Mouse (Mus musculus): Measurements from ENCODE around the gene Zmym3. TPM values are rescaled to one million over a fixed set of nuclear protein-coding genes. Genes with fewer than 3 reads are reported as not detected.

The Zmym3 gene
- polyA plus RNA-seq (2015; fragmentation: Nextera tagmentation; extraction: Ambion mirVana) = 30.6 and 33.0 TPM in 2 replicates

GRCm38 (mm10) chrX:101420700-101421095 is at the start of gene Zmym3:
Zmym3 (minus strand) TSS chrX:101420849.
- Histone ChIP-seq H3K36me3 (no peaks in the 10 kb centered on the region), H3K9me3 (replicated peaks) (no peaks in the 10 kb centered on the region), H3K27me3 (no peaks in the 10 kb centered on the region), H3K4me2 (replicated peaks) (peak within 1 kb of the TSS; percentile 57), H3K4me3 (replicated peaks) (peak within 1 kb of the TSS; percentile 60), H3K27ac (replicated peaks) (peak within 1 kb of the TSS; percentile 74), H3K9ac (no peak within 1 kb of the TSS), H3K4me1 (peaks cover 11% of the 10 kb centered on the region)
- 30% methylated on average over 4 of the region's 4 CpGs for WGBS
- no peak for ATAC-seq (ENCODE audit: insufficient number of reproducible peaks, low FRiP score, low TSS enrichment, low read depth)

- no peaks in the 10 kb centered on the region for H3K4me1 ChIP-seq
- H3K9ac ChIP-seq = no peak overlapping the region
- no peak overlapping the region for H3K27ac ChIP-seq (replicated peaks)
- H3K36me3 ChIP-seq = peaks cover 16% of the 10 kb centered on the region; the same call in 1 of the 2 replicates
- no peak overlapping the region for H3K4me3 ChIP-seq (replicated peaks)
- 72% methylated on average over 3 of the region's 3 CpGs for WGBS
- no peak overlapping the region for H3K4me2 ChIP-seq (replicated peaks)
- no peaks in the 10 kb centered on the region for H3K9me3 ChIP-seq (replicated peaks)
- no peak for ATAC-seq (ENCODE audit: insufficient number of reproducible peaks, low FRiP score, low TSS enrichment, low read depth)
- no peaks in the 10 kb centered on the region; the same call in 1 of the 2 replicates for H3K27me3 ChIP-seq
Observed at GRCm38 (mm10) chrX:101451591-101451990, 30.9 kb upstream of the Zmym3 start.

GRCm38 (mm10) chrX:101451147-101451546 is 30.5 kb upstream of the Zmym3 start:
- no peaks in the 10 kb centered on the region for H3K4me1 ChIP-seq
- H3K9me3 ChIP-seq (replicated peaks) = no peaks in the 10 kb centered on the region
- ATAC-seq (ENCODE audit: insufficient number of reproducible peaks, low FRiP score, low TSS enrichment, low read depth) = no peak
- H3K27ac ChIP-seq (replicated peaks) = no peak overlapping the region
- no peak overlapping the region for H3K4me3 ChIP-seq (replicated peaks)
- no peak overlapping the region for H3K9ac ChIP-seq
- H3K4me2 ChIP-seq (replicated peaks) = no peak overlapping the region
- H3K36me3 ChIP-seq = peaks cover 20% of the 10 kb centered on the region; the same call in 1 of the 2 replicates
- WGBS = 61% methylated on average over 1 of the region's 1 CpGs
- no peaks in the 10 kb centered on the region; the same call in 1 of the 2 replicates for H3K27me3 ChIP-seq

- ATAC-seq (ENCODE audit: insufficient number of reproducible peaks, low FRiP score, low TSS enrichment, low read depth) = no peak
- no peak within 1 kb of the TSS for H3K9ac ChIP-seq
Observed at GRCm38 (mm10) chrX:101448886-101449475, 28.3 kb upstream of the Zmym3 start, which contains the start of gene Itgb1bp2. Itgb1bp2 (plus strand) TSS chrX:101449088.

GRCm38 (mm10) chrX:101429976-101430375 is 9.3 kb upstream of the Zmym3 start:
- H3K9me3 ChIP-seq (replicated peaks) = no peaks in the 10 kb centered on the region
- H3K4me1 ChIP-seq = no peaks in the 10 kb centered on the region
- H3K9ac ChIP-seq = peak overlapping the region; percentile 51
- peak overlapping the region; percentile 44 for H3K4me2 ChIP-seq (replicated peaks)
- H3K36me3 ChIP-seq = 0 out of 2 replicates have a peak, but pooled peaks cover 6% of the 10 kb centered on the region
- WGBS = 25% methylated on average over 14 of the region's 14 CpGs
- H3K27ac ChIP-seq (replicated peaks) = peak overlapping the region; percentile 91
- peak overlapping the region; percentile 59 for H3K4me3 ChIP-seq (replicated peaks)
- peak; percentile 45; the same call in 1 of the 2 replicates for ATAC-seq (ENCODE audit: insufficient number of reproducible peaks, low FRiP score, low TSS enrichment, low read depth)
- no peaks in the 10 kb centered on the region for H3K27me3 ChIP-seq

More at GRCm38 (mm10) chrX:101448886-101449475, 28.3 kb upstream of the Zmym3 start, which contains the start of gene Itgb1bp2:
- Histone ChIP-seq H3K27me3 (no peaks in the 10 kb centered on the region; the same call in 1 of the 2 replicates), H3K9me3 (replicated peaks) (no peaks in the 10 kb centered on the region), H3K4me2 (replicated peaks) (no peak within 1 kb of the TSS), H3K27ac (replicated peaks) (no peak within 1 kb of the TSS), H3K36me3 (peaks cover 32% of the 10 kb centered on the region), H3K4me1 (no peaks in the 10 kb centered on the region), H3K4me3 (replicated peaks) (no peak within 1 kb of the TSS)
- WGBS = 63% methylated on average over 4 of the region's 4 CpGs

- Histone ChIP-seq H3K27me3 (no peaks in the 10 kb centered on the region), H3K9ac (peak within 1 kb of the TSS; percentile 51), H3K4me2 (replicated peaks) (peak within 1 kb of the TSS; percentile 44), H3K36me3 (0 out of 2 replicates have a peak, but pooled peaks cover 6% of the 10 kb centered on the region), H3K4me3 (replicated peaks) (peak within 1 kb of the TSS; percentile 59), H3K4me1 (no peaks in the 10 kb centered on the region), H3K9me3 (replicated peaks) (no peaks in the 10 kb centered on the region), H3K27ac (replicated peaks) (peak within 1 kb of the TSS; percentile 91)
- ATAC-seq (ENCODE audit: insufficient number of reproducible peaks, low FRiP score, low TSS enrichment, low read depth) = peak; percentile 98
- WGBS = 22% methylated on average over 50 of the region's 51 CpGs
Observed at GRCm38 (mm10) chrX:101429142-101429949, 8.7 kb upstream of the Zmym3 start, which contains the start of gene Nono. Nono (plus strand) TSS chrX:101429318.

- H3K9ac ChIP-seq = peak overlapping the region; percentile 18; the same call in 1 of the 2 replicates
- 36% methylated on average over 7 of the region's 7 CpGs for WGBS
- no peaks in the 10 kb centered on the region for H3K27me3 ChIP-seq
Observed at GRCm38 (mm10) chrX:101428785-101429141, 8.1 kb upstream of the Zmym3 start.

GRCm38 (mm10) chrX:101427774-101428173 is 7.1 kb upstream of the Zmym3 start:
- no peak for ATAC-seq (ENCODE audit: insufficient number of reproducible peaks, low FRiP score, low TSS enrichment, low read depth)

More at GRCm38 (mm10) chrX:101428785-101429141, 8.1 kb upstream of the Zmym3 start:
- Histone ChIP-seq H3K4me3 (replicated peaks) (peak overlapping the region; percentile 59), H3K9me3 (replicated peaks) (no peaks in the 10 kb centered on the region), H3K4me2 (replicated peaks) (peak overlapping the region; percentile 44), H3K27ac (replicated peaks) (peak overlapping the region; percentile 91), H3K4me1 (no peaks in the 10 kb centered on the region), H3K36me3 (0 out of 2 replicates have a peak, but pooled peaks cover 6% of the 10 kb centered on the region)
- no peak for ATAC-seq (ENCODE audit: insufficient number of reproducible peaks, low FRiP score, low TSS enrichment, low read depth)

GRCm38 (mm10) chrX:101423462-101423861 is 2.8 kb upstream of the Zmym3 start:
- Histone ChIP-seq H3K4me3 (replicated peaks) (no peak overlapping the region), H3K36me3 (no peaks in the 10 kb centered on the region), H3K27ac (replicated peaks) (no peak overlapping the region), H3K27me3 (no peaks in the 10 kb centered on the region), H3K9ac (no peak overlapping the region), H3K4me1 (peaks cover 4% of the 10 kb centered on the region), H3K9me3 (replicated peaks) (no peaks in the 10 kb centered on the region), H3K4me2 (replicated peaks) (no peak overlapping the region)
- WGBS = 77% methylated on average over 2 of the region's 2 CpGs
- ATAC-seq (ENCODE audit: insufficient number of reproducible peaks, low FRiP score, low TSS enrichment, low read depth) = no peak

More at GRCm38 (mm10) chrX:101427774-101428173, 7.1 kb upstream of the Zmym3 start:
- 0 out of 2 replicates have a peak, but pooled peaks cover 6% of the 10 kb centered on the region for H3K36me3 ChIP-seq
- H3K9ac ChIP-seq = no peak overlapping the region
- H3K27ac ChIP-seq (replicated peaks) = no peak overlapping the region
- H3K4me2 ChIP-seq (replicated peaks) = no peak overlapping the region
- H3K9me3 ChIP-seq (replicated peaks) = no peaks in the 10 kb centered on the region
- no peaks in the 10 kb centered on the region for H3K27me3 ChIP-seq
- H3K4me1 ChIP-seq = no peaks in the 10 kb centered on the region
- 4% methylated on average over 1 of the region's 1 CpGs for WGBS
- H3K4me3 ChIP-seq (replicated peaks) = no peak overlapping the region

- no peaks in the 10 kb centered on the region for H3K27me3 ChIP-seq
- ATAC-seq (ENCODE audit: insufficient number of reproducible peaks, low FRiP score, low TSS enrichment, low read depth) = peak; percentile 95
- no peaks in the 10 kb centered on the region for H3K36me3 ChIP-seq
- H3K4me3 ChIP-seq (replicated peaks) = peak overlapping the region; percentile 60
- peak overlapping the region; percentile 57 for H3K4me2 ChIP-seq (replicated peaks)
- H3K9ac ChIP-seq = peak overlapping the region; percentile 43
- H3K27ac ChIP-seq (replicated peaks) = peak overlapping the region; percentile 74
- no peaks in the 10 kb centered on the region for H3K9me3 ChIP-seq (replicated peaks)
- H3K4me1 ChIP-seq = peaks cover 11% of the 10 kb centered on the region
- 14% methylated on average over 51 of the region's 54 CpGs for WGBS
Observed at GRCm38 (mm10) chrX:101419725-101420699, 637 bp downstream of the Zmym3 start.
